Mouse (Mus musculus) erythroblast, adult 5-6 weeks (primary cell): Measurements from ENCODE around the gene Rapgef5. TPM values are rescaled to one million over a fixed set of nuclear protein-coding genes. Genes with fewer than 3 reads are reported as not detected.
"Not testable (repeated sequence)": the region's sequence is repeated elsewhere in the genome, so short reads cannot be mapped to it uniquely, and the experiment has no call there.

Experiments
- ATAC-seq: replicated peaks from 2 replicates; pipeline ENCODE4 v1.8.0; 2016; ENCODE audit warnings: moderate number of reproducible peaks, mild to moderate bottlenecking, moderate TSS enrichment, inconsistent platforms; ENCODE audit not compliant: poor library complexity, low FRiP score, severe bottlenecking
- total RNA-seq, 2 experiments: library from RNA; stranded (forward) in 1 of 2; stranded (reverse) in 1 of 2; fragments of 150-400 nt in 1 of 2; fragments of 200-764, 138-1000 nt in 1 of 2; gene quantifications; 2 replicates each; pipeline versions ENCODE4 v1.2.3 to v1.2.4; 2015 to 2017; ENCODE audit warnings: low replicate concordance in 2 of 2

The Rapgef5 gene
- total RNA-seq, 2 experiments from 2014 or later = 0.19 to 0.94 TPM

- ATAC-seq = no peak
Observed at GRCm38 (mm10) chr12:117746611-117747010, 230.3 kb downstream of the Rapgef5 start.

- ATAC-seq = no peak
Observed at GRCm38 (mm10) chr12:117751045-117751444, 234.8 kb downstream of the Rapgef5 start.

- ATAC-seq = no peak
Observed at GRCm38 (mm10) chr12:117751520-117752383, 235.5 kb downstream of the Rapgef5 start.

DNA sequence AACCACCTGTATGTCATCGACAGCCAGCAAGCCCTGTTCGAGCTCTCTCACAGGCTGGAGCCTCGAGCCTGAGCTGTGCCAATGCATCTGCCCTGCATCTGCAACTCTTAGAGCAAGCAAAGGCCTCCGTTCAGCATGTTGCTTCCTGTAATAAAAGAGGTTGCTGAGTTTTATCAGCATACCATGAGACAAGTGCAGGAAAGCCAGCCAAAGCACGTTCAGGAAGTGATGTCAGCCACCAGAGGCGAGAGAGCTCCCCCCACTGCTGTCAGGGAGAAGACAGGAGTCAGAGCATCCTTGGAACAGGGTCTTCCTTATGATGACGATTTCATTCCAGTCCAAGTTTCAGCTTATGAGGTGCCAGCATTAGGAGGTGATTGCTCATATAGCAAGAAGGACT, 239.7 kb downstream of the Rapgef5 start:
- ATAC-seq = no peak

DNA sequence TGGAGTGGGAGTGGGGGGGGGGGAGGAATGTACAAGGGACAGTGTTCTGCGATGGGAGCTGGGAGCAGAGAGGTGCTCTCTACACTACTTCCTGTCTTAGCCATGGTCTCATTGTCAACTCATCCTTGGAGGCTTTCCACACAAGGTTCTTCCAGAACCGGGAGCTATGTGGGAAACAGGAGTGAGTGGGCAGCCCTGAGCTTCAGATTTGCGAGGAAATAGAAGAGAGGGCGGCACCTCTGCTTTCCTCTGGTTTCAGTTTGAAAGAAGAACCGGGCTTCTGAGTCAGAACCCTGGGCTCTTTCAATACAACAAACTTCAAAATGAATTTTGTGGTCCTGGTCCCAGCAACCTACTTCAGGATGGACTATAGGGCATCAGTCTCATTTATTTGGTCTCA, 244.1 kb downstream of the Rapgef5 start:
- ATAC-seq = no peak

DNA sequence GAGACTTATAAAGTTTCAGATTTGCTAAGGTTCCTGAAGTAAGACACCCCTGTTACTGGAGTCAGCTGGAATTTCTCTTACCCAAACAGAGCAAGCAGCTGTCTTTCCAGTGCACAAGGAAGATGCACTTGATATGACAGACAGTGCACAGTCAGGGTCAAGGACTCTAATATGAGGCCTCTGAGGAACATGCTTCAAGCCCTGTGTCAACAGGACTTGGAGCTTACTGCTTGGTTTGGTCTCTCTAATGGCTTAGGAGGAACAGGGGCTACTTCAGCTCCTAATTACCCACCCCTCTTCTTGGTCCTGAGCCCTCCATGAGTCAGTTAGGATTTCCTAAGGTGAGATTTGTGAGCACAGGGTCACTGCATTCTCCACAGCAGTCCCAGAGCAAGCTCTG, 244.6 kb downstream of the Rapgef5 start:
- ATAC-seq = no peak

- ATAC-seq = no peak
Observed at GRCm38 (mm10) chr12:117761698-117762097, 245.4 kb downstream of the Rapgef5 start.

GRCm38 (mm10) chr12:117763247-117763646, 247.0 kb downstream of the Rapgef5 start:
- no peak for ATAC-seq

DNA sequence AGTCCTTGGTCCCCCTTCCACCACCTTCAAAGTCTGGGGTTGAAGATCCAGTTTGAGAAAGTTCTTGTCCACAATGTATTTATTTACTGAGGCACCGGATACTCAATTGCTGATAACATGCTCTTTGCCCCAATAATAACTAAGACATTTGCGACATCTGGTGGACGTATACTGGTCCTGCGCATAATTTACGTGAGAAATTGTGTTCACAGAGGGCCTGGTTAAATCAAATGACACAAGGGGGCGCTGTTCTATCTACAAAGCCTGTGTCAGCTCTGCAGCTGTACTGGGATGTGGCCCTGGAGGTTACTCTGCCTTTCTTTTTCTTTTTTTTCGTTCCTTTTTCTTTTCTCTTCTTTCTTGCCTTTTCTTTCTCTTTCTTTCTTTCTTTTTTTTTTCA, 248.6 kb downstream of the Rapgef5 start:
- peak; percentile 70; the same call in 1 of the 2 replicates for ATAC-seq

DNA sequence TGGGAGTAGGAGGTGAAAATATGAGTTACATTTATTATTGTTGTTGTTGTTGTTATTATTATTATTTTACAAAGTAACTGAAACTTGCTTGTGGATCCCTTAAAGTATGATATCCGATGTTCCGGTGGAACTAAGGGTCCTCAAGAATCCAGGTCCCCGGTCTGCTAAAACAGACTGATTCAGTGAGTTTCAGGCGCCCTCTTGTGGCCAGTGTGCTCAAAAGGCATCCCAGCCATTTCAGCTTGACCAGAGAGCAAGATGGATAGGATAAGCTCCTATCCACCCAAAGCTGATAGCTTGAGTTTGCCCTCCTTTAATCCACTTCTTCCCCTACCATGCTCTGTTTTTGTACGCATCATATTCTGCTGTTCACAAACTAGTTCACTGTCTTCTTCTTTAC, 252.8 kb downstream of the Rapgef5 start:
- ATAC-seq = no peak; the same call in 1 of the 2 replicates

DNA sequence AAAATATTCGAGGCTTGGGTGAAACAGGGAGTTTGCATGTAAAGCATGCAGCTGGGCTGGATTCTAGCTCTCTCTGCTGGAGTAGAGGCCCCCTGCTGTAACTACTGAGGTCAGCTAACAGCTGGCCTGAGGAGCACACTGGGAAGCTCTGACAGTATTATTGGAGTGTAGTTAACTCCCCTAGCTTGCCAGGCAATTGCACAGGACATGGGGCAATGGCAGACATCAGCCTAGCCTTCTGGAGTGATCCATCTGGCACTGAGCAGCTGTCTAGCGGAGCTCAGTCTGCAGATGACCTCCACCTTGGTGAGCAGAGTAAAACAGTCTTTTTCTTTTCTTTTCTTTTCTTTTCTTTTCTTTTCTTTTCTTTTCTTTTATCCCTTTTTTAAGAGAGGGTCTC, 253.9 kb downstream of the Rapgef5 start:
- ATAC-seq = no peak

GRCm38 (mm10) chr12:117771156-117771555, 254.9 kb downstream of the Rapgef5 start:
- ATAC-seq = no peak

GRCm38 (mm10) chr12:117772638-117773037, 256.4 kb downstream of the Rapgef5 start:
- ATAC-seq = 0 out of 2 replicates have a peak, but pooled peaks have one; percentile 59

DNA sequence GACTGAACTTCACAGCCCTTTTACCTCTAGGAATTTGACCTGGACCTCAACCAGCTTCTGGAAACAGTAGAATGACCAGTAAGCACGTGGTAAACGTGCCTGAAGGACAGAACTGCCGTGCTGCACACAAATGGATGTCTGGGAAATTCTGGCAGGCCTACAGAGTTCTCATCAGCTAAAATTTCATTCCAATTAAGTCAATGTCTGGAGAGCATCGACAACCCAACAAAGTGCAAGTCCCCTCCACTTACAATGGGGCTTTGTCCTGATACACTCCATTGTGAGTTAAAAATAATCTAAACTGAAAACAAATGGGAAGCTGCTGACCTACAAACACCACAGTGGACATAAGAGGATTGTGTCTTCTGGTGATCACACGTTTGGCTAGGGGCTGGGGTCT, 260.6 kb downstream of the Rapgef5 start:
- ATAC-seq = no peak

DNA sequence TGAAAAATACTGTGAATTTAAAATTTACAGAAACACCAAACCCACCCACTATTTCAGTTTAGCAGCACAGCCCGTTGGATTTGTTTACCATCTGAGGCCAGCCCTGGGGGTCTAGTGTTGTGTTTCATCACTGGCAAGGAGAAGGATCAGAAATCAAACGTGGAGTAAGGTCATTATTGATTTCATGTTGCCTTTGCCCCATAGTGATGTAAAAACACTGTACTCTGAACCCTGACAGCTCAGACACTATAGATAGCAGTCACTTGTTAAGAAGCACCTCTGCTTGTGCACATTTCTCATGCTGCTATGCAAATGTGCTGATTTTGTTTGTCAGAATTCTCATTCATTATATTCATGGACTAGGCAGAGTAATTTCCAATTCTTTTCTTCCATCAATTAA, 265.1 kb downstream of the Rapgef5 start:
- ATAC-seq = no peak

DNA sequence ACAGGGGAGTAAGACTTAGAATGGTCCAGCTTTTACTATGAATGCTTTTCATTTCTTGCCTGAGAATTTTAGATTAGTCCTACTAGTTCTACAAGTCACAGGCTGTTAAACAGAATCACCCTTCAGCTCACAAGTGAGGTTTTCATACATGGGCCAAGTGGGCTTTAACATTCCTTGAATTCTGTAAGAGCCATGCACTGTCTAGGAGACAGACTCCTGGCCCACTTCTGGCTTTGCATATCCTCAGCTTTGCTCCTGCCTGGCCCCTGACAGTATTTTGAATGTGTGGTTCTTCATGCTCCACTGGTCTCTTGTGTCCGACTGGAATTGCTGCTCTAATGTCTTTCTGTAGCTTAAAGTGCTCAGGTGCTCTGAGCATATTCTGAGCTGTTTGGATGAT, 267.1 kb downstream of the Rapgef5 start:
- ATAC-seq = no peak

GRCm38 (mm10) chr12:117786621-117787020, 270.3 kb downstream of the Rapgef5 start:
- ATAC-seq = no peak

- ATAC-seq = no peak
Observed at GRCm38 (mm10) chr12:117788513-117789011, 272.3 kb downstream of the Rapgef5 start.

DNA sequence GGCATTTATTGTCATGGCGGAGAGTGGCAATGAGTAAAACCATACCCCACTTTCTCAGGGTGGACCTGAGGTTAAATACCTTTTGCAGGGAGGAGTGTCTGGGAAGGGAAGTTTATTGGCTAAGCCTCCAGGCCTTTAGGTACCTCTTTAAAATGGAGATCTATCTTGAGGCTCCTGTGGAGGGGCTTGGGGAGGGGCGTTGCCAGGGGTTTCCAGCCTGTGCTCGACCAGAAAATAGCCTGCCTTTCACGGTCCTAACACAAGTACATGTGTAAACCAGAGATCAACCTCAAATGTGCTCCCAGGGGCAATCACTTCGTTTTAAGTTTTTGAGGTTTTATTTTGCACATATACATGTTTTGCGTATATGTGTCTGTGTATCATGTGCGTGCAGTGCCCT, 272.7 kb downstream of the Rapgef5 start:
- ATAC-seq = no peak

DNA sequence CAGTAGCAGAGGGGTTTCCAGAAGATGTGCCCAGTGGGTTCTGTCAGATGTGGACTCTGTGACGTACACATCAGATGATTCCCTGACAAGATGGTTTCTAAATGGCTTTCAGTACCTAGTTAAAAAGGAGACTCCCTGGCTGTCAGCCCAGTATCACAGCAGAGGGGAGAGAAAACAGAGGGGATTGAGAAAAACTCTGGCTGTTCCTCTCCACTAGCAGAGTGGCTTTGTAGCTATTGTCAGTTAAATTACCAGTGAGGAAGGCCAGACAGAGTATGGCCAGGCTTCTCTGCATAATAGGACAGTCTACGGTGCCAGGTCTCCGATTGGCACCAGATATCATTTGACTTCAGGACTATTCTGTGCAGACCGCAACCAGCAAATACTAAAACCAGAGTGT, 279.0 kb downstream of the Rapgef5 start:
- no peak for ATAC-seq

GRCm38 (mm10) chr12:117803989-117804388, 287.7 kb downstream of the Rapgef5 start, which contains the start of gene Cdca7l:
Gene Cdca7l (plus strand): TSS chr12:117804289.
- not testable (repeated sequence) for ATAC-seq
